Mouse (Mus musculus) layer of hippocampus, postnatal 36 days (tissue): Measurements from ENCODE around the gene Ntn5. TPM values are rescaled to one million over a fixed set of nuclear protein-coding genes. Genes with fewer than 3 reads are reported as not detected.

Experiments used
- DNase-seq, 2 experiments: peaks; one replicate each; pipeline ENCODE4 v3.0.0; 2022
- total RNA-seq, 2 experiments: library from RNA; stranded (reverse); gene quantifications; 2 replicates each; pipeline ENCODE4 v1.2.3; 2021

The Ntn5 gene
- total RNA-seq, 2 experiments from 2014 or later = 5.5 to 6.0 TPM

DNA sequence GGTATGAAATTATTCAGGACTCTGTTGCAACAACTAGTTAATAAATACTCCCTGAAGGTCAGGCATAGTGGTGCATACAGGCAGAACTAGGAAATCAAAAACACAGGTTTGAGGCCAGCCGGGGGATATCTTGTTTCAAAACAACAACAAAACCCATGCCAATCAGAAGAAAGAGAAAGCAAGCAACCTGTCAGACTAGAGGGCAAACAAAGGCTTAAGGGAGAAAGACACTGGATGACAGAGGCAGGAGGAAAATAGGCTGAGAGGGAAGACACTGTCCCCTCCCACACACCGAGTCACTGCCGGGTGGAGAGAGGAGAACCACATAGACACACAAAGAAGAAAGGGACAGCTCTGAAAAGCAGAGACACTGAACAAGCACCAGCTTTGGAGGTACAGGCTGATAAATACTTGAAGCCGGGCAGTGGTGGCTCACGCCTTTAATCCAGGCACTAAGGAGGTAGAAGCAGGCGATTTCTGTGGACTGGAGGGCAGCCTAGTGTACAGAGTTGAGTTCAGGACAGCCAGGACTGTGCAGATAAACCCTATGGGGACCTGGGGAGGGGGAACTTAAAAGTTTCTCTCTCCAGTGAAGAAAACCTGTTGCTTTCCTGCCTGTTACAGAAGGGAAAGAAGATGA is 30.2 kb downstream of the Ntn5 start:
- DNase-seq = no peak

DNA sequence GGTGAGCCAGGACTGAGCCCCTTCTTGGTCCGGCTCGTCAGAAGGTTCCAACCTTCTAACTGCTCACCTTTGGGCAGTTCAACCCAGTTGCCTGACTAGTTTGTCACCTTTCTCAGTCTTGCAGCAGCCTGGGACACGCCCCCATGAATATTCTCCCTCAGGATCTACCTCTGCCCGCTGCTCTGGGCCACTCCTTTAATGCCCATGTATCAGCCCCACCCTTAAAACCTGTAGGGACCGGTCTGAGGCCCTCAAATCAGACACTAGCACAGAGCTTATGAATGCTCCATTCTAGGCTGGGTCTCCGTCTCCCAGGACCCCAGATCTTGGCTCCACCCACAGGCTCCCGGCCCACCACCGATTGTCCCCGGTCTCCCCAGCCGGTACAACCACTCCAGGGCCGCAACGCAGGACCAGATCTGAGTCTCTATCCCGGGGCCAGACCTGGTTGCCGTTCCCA is 30.8 kb downstream of the Ntn5 start:
- DNase-seq = no peak

DNA sequence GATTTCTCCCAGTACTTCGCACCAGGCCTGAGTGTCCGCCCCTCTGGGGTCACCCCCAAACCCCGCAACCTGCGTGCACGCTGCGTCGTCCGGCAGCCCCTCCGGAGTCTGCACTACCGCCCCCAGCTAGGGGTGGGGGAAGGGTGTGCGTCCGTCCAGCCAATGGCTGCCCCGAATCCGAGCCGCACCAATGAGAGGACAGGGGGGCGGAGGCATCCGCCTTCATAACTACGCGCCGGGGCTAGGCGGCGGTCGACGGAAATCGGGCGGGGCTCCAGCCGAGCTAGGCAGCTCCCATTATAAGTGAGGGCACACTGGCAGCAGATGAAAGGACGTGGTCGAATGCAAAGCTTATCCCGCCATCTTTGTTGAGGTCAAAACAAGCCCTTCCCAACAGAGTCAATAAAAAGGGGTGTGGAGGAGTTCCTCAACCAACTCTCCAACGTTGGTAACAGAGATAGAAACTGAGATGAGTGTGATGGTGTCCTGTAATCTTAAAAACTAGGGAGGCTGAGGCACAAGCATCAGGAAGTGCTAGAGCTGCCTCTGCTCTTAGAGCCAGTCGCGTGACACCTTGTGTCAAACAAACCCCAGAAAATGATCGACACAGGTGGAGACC is 31.4 kb downstream of the Ntn5 start, which contains the start of gene Rpl18:
Gene Rpl18, plus strand, starts transcription at position 368 of the 619 bp plus-strand sequence.
- DNase-seq = peak; percentile 97 to 99

DNA sequence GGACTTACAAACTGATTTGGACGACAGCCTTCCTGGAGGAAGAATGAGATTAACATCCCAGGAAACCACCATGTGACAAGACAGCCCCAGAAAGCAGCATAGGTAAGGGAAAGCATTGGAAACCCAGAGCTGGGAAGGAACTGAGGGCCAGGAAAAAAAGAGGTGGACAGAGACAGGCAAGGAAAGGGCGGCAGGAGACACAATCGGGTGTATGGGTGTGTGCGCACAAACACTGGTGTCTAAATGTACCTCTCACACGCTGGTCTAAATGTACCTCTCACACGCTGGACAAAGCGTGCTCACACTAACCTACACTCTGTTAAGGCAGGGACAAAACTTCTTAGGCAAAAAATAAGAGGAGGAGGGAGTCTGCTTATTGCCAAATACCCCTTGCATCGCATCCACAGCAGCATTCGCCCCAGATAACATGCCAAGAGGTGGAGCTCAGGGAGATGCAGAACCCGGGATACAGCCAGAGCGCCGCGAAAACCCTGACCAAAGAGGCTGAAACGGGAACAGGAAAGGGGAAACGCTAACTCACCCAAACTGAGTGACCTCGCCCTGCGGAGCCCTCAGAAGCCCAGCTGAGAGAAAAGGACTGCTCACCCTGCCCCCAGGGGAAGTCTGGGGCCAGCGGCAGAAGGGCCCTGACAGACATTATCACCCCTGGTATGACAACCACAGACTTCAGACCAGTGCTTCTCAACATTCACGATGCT is 32.1 kb downstream of the Ntn5 start:
- DNase-seq = no peak

DNA sequence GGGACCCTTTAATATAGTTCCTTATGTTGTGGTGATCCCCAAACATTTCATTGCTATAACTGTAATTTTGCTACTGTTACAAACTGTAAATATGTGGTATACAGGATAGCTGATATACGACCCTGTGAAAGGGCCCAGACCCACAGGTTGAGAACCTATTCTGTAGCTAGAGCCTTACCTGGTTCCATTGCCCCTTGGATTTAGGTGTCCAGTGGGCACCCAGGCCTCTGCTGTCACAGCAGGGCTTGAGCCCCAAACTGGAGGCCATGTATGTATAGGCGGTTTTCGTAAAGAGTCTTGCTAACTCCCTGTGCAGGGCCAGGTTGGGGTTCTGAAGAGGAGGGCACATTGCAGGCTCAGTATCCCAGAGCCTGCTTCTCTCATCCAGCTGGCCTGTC is 32.6 kb downstream of the Ntn5 start:
- DNase-seq = no peak

DNA sequence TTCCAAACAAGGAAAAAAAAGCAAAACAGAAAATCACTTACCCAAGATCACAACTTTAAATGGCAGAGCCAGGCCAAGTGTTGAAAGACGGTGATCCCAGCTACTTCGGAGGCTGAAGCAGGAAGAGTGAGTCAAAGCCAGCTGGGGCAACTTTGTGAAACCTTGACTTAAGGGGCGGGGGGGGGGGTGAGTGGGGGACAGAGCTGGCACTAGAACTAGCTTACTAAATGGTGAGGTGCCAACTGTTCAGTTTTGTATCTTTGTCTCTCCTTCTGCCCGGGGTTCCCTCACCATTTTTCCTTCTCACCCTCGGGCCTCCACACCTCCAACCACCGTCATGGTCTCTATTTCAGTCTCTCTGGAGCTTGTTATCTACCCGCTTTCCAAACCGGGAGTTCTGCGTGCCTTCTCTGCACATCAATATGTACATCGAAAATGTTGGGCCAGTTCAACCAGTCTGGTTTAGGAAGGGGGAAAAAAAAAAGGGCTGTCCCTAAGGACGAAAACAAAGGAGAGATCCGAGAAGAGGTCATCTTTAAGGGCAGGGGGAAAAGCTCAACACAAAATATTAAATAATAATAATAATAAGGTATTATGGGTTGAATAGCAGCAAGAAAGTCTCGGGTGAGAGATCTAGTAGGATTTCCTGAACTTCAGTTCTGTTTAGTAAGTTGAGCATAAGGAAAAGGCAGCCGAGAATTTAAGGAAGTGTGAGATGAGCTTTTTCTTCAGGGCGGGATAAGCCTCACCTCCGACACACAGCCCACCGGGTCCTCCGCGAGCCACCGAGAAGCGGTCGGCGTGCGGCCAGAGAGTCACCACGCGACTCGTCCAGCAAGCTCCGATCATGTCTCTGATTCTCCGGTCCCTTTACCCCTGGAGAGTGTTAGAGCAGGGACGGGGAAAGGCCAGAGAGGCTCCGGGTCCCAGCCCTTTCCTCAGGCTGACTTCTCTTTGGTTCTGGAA is 33.4 kb downstream of the Ntn5 start:
- DNase-seq = no peak

DNA sequence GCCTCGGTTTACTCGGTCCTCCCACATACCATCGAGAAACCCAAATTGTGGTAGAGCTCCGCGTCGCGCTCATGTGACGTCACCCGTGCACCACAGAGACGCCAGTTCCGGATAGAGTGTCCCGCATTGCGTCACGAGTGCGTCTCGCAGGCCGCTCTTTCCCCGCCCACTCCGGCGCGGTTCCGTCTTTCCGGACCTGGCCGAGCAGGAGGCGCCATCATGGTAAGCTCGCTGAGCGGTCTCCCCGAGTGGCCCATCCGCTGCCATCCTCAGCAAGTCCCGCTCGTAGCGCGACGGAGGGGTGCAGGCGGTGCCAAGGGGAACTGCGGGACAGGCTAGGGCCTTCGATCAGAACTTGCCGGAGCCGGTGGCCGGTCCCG is 34.1 kb downstream of the Ntn5 start, which contains the start of gene Sphk2:
Gene Sphk2, minus strand, starts transcription at position 85 of the 380 bp plus-strand sequence.
- DNase-seq = peak; percentile 98

DNA sequence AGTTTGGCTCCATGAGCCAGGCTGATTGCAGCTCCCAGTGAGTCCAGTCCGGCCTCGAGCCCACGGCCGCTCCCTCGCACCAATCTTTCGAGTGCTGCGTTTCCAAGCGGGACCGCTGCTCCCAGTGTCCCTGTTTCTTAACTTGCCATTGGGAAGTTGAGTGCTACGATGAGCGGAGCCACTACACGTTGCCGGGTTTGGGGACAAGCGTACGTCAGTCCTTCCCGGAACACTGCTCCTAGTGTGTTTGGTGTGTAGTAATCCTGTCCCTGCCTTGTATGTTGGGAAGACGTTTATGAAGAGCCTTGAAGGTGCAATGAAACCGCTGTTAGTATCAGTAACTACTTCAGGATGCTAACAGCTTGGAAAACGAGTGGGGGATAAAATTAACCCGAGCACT is 34.5 kb downstream of the Ntn5 start:
- DNase-seq = no peak

DNA sequence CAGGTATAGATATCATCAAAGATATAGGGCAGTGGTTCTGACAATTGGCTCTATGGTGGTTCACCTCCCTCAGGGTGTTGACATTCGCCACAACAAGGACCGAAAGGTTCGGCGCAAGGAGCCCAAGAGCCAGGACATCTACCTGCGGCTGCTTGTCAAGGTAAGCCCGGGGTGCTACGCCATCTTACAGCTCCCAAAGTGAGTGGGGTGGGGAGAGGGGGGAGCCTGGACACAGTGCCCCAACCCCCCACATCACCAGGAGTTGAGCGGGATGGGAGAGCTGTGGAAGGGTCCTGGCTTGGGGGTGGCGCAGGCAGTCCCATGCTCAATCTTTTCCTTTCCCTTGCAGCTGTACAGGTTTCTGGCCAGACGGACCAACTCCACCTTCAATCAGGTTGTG is 35.4 kb downstream of the Ntn5 start:
- DNase-seq = no peak

DNA sequence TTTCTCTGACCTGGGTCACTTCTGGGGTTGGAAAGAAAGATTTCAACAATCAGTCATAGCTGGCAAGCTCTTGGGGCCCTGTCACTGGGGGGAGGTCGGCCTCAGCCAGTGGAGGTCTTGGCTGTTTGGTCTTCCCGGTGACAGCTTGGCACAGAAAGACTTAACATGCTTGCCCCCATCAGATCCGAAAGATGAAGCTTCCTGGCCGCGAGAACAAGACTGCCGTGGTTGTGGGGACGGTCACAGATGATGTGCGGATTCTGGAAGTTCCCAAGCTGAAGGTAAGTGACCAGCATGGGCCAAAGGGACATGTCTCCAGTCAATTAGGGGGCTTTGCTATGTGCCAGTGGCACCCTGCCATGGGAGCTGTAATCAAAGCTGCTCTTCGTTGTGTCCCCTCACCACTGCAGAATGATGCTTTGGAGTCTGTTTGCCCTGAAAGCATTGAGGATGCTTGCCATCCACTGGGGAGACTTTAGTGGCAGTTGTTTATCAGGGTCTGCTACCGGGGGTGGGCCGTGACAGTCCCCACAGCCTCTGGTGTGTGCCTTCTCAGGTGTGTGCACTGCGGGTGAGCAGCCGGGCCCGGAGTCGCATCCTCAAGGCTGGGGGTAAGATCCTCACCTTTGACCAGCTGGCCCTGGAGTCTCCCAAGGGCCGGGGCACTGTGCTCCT is 36.1 kb downstream of the Ntn5 start:
- DNase-seq = no peak

DNA sequence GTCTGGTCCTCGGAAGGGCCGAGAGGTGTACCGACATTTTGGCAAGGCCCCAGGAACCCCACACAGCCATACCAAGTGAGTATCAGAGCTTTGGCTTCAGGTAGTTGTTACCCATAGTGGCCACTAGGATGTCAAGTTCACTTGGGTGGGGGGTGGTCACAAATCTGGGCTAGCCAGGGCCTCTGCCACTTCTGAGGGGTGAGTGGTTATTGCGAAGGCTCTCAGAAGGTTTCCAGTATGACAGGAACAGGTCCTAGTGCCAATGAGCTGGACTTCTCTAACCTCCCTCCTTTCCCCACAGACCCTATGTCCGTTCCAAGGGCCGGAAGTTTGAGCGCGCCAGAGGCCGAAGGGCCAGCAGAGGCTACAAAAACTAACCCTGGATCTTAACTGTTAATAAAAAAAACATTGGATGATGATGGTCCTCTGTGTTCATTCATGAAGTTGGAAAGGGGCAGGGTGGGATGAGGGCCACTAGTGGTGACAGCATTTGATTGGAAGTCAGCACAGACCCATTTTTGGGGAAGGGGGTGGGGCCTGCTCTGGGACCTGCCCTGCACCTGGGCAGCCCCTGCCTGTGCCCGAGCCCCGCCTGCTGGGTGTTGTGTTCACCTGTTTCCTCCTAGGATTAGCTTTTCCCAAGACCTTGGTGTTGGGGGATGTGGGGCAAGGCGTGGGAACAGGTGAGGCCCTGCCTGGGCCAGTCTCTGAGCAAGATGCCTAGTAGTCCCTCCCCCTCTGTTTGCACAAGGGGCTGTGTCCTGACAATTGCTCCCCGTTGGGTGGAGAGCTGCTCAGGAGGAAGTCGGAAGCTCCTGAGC is 36.8 kb downstream of the Ntn5 start, which contains the start of gene Fam83e:
Gene Fam83e, plus strand, starts transcription at position 800 of the 821 bp plus-strand sequence.
- no peak for DNase-seq

DNA sequence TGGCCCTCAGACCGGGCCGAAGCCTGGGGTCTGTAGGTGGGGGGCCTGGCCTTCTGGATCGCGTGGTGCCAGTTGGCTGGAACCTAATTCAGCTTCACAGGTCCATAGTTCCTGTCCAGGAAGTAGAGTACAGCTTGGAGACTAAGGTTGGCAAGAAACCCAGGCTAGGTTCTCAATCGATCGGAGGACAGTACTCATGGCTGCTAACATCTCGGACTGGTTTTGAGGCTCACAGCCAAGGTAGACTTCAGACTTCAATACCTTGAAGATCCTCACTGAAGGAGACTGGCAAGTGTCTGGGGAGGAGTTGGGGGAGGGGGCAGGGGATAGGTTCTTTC is 37.4 kb downstream of the Ntn5 start:
- no peak for DNase-seq

DNA sequence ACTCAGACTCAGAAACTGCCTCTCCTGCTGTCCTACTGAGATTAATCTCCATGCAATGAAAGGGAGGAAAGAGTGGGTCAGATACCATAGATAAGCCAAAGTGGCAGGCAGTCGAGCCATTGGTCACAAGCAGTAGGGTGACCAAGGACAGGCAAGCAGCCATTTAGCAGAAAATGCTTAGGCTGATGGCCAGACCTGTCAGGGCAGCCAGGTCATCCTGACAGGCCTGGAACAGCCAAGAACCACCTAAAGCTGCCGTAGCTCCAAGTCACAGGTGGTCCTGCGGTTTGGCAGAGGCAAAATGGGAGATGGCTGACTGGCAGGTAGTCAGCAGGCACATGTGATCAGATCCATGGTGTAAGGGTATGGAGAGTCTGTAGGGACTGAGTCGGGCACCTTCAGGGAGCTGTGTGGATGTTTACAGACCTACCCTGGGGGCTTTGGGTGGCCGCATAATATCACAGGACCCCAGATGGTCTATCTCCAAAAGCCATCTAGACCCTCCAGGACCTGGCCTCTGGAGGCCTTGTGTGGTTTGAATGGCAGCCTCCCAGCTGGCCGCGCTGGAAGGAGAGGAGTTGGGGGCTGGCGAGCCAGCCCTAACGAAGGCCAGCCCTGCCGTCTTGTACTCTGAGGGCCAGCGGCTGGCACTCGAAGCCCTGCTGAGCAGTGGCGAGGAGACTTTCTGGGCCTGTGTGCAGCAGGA is 38.0 kb downstream of the Ntn5 start:
- no peak for DNase-seq

DNA sequence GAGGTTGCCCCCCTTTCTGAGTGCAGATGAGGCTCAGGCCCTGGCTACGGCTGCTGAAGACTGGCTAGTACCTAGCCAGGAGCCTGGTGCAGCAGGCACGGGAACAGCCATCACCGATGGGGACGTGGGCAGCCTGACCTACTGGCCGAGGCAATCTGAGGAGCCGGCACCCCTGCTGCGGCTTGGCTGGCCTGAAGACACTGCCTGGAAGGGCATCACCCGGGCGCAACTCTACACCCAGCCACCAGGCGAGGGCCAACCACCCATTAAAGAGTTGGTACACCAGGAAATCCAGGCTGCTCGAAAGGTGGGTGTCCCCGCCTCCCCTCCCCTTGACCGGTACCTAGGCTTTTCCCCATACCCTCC is 38.5 kb downstream of the Ntn5 start:
- DNase-seq = no peak

DNA sequence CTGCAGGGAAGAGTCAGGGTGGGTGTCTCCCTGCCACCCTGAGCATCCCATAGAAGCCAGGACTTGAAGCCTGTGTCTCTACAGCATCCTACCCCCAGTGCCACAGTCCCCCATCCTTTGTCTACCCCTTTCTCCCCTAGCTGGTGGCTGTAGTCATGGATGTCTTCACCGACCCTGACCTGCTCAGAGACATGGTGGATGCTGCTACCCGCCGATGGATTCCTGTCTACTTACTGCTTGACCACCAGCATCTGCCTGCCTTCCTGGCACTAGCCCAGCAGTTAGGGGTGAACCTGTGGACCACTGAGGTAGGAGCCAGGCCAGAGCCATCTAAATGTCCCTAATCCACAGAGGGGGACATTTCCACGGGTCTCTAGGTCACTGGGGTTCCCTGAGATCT is 39.5 kb downstream of the Ntn5 start:
- DNase-seq = no peak

DNA sequence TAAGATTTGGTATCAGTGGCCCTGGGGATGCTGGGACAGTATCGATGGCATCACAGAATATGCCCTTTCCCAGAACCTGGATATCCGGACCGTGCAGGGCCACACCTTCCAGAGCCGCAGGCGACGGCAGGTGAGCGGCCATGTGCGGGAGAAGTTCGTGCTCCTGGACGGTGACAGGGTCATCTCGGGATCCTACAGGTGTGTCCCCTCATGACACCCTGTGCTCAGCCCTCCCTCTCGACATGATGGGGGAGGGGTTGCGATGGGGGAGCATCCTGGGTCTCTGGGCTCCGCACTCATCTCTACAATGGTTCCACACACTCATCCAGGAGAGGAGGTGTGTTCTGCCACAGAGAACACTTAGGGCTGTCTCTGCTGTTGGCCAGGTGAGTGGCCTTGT is 40.0 kb downstream of the Ntn5 start:
- no peak for DNase-seq

DNA sequence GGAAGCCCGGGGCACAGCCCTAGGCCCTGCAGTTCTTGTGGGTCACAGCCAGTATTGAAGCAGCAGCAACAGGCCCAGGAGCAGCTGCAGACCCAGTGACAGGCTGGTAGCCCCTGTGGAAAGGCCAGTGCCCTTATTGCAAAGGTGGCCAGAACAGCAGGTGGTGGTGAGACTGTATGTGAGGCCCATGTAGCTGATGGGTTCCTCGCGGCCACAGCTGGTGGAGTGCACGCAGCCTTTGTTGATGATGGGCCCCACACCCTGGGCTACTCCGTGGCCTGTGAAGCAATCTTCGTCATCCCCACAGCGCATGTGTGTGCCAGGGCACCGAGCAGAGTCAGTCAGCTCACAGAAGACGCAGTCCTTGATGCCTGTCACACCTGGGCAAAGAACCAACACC is 41.3 kb downstream of the Ntn5 start:
- DNase-seq = no peak

DNA sequence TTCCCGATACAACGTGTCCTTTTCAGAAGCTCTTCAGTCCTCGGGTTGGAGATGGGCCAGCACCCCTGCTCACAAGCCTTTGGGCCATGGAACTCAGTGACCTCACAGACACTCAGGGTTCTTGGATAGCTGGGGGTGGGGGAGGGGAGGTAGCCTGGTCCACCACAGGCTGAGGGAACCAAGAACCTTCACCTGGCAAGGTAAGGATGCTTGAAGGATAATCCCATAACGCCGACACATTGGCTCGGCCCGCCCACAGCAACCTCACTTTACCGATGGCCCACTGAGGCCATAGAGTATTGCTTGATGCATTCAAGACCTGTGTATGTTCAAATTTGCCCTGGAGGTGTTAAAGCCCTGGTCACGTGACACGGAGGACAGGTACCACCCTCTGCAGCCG is 41.9 kb downstream of the Ntn5 start, which contains the start of gene Spaca4:
Gene Spaca4, minus strand, starts transcription at position 101 of the 400 bp plus-strand sequence.
- DNase-seq = no peak

DNA sequence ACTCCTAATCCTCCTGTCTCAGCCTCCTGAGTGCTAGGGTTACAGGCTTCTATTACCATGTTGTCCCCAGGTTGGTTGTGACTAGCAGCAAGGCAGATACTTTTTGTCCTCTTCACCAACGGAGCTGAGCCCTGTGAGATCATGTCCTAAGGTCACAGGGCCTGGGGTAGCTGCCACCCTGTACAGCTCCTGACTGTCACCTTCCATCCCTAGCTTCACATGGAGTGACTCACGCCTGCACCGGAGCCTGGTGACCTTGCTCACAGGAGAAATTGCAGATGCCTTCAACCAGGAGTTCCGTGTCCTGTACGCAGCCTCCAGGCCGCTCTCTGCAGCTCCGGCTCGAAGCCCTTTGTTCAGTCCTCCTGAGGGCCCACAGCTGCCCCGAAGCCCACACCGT is 42.6 kb downstream of the Ntn5 start:
- no peak for DNase-seq

DNA sequence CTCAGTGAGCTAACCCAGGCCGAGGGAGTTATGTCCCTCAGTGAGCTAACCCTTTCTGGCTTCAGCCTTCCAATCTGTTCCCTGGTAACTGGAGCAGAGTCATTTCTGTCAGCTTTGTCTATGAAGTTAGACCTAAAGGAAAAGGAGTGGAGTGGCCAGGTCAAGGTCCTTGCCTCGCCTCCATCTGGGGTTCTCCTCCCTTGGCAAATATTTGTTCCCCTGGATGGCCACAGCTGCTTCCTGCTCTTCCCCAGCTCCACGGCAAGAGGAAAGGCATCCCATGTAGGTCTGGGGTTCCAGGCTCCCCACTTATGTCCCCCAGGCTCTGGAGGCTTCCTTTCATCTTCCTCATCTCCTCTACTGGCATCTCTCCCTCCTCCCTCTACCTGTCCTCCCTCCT is 43.8 kb downstream of the Ntn5 start:
- DNase-seq = no peak
